Mouse (Mus musculus) ES-Bruce4 (cell line): ENCODE results near the gene Runx3.

Experiments
- CTCF ChIP-seq: IDR thresholded peaks from one replicate; pipeline ENCODE4 v1.8.1; 2011; ENCODE audit warnings: low read depth, low read length
- POLR2A ChIP-seq: IDR thresholded peaks from one replicate; pipeline ENCODE4 v1.8.1; 2011; ENCODE audit warnings: low read length; ENCODE audit not compliant: insufficient read depth

GRCm38 (mm10) chr4:135095693-135096092 is 24.8 kb upstream of the Runx3 start:
- TF ChIP-seq POLR2A (no peak), CTCF (no peak)
